Comparison of ENCODE assay signal across 29 mouse cellular contexts in genomic region chr9:47741751-47742150, GRCm38 (mm10).
DNase-seq lines count a peak whose midpoint lies in the region; TF ChIP-seq lines count a peak whose summit lies in the region.
"Had no signal": no experiment of that assay in that cellular context is flagged by ENCODE, and none has a peak within 500 bp of the region (broad histone marks: within the 10 kb centered on the region; RNA-seq: fewer than 3 reads in every experiment).

No protein-coding gene starts in this region.

- WGBS in cerebellum, adult 2 months = 20% methylated on average over 3 of the region's 3 CpGs

- no peak for DNase-seq in layer of hippocampus, adult 2 months (ENCODE audit: low spot score in 2 of 2)
- no peak for DNase-seq in layer of hippocampus, adult 8-10 months (ENCODE audit: low spot score in 2 of 2)
- DNase-seq in cerebellum, adult 11 months = peak; percentile 67
- peak; percentile 68 to 88 for DNase-seq in cerebellum, adult 2 months
- peak; percentile 78 to 85 for DNase-seq in cerebellum, postnatal 14 days
- DNase-seq in lung, postnatal 14 days = no peak
- no peak for DNase-seq in frontal cortex, postnatal 25 days (ENCODE audit: low spot score in 2 of 2)
- DNase-seq in adrenal gland, adult 8-10 months = no peak
- DNase-seq: adrenal gland, postnatal 36 days; gastrocnemius, adult 2 months; heart, postnatal 10 days; kidney, adult 8-10 months; liver, embryonic 13.5 days; lung, adult 18-20 months; retina, postnatal 1 day; right cerebral cortex, postnatal 25 days; thymus, adult 18-20 months; thymus, postnatal 25 days had no signal

- TF ChIP-seq CTCF in layer of hippocampus, adult 2 months (conservative IDR thresholded peaks at IDR 0.05) = no peak
- TF ChIP-seq CTCF in cerebellum, adult 2 months (IDR thresholded peaks at IDR 0.05; ENCODE audit: borderline replicate concordance, insufficient read depth, low read depth, low read length) = no peak

- H3K4me3 ChIP-seq in layer of hippocampus, adult 2 months = no peak overlapping the region
- H3K4me3 ChIP-seq in cerebellum, adult 2 months (replicated peaks; ENCODE audit: insufficient read depth, low read depth, low read length) = no peak overlapping the region
- H3K4me3 ChIP-seq: embryonic facial prominence, embryonic 13.5 days; forebrain, embryonic 10.5 days; forebrain, embryonic 15.5 days; gastrocnemius, adult 2 months; heart, embryonic 13.5 days; limb, embryonic 10.5 days; limb, embryonic 15.5 days; liver, embryonic 13.5 days; midbrain, embryonic 13.5 days; neural tube, embryonic 15.5 days had no signal

- peaks cover 35% of the 10 kb centered on the region for H3K4me1 ChIP-seq in cerebellum, adult 2 months (ENCODE audit: control insufficient read depth, insufficient read depth, low read length)
- H3K4me1 ChIP-seq: limb, embryonic 15.5 days; liver, embryonic 13.5 days had no signal

- H3K27ac ChIP-seq in layer of hippocampus, adult 2 months = peak overlapping the region; percentile 81; the same call in 1 of the 2 replicates
- peak overlapping the region; percentile 10; the same call in 1 of the 2 replicates for H3K27ac ChIP-seq in cerebellum, adult 2 months (ENCODE audit: insufficient read depth, low read length)
- H3K27ac ChIP-seq: embryonic facial prominence, embryonic 13.5 days; forebrain, embryonic 10.5 days; forebrain, embryonic 15.5 days; gastrocnemius, adult 2 months; heart, embryonic 13.5 days; kidney, postnatal 0 days; limb, embryonic 10.5 days; limb, embryonic 15.5 days; liver, embryonic 13.5 days; macrophage; midbrain, embryonic 13.5 days; neural tube, embryonic 15.5 days; stomach, postnatal 0 days had no signal

- no peaks in the 10 kb centered on the region for H3K27me3 ChIP-seq in cerebellum, adult 2 months (ENCODE audit: control insufficient read depth, insufficient read depth, low read length)
- H3K27me3 ChIP-seq: embryonic facial prominence, embryonic 13.5 days; forebrain, embryonic 15.5 days; heart, embryonic 13.5 days; limb, embryonic 15.5 days; liver, embryonic 13.5 days; midbrain, embryonic 13.5 days; neural tube, embryonic 15.5 days had no signal

- TF ChIP-seq POLR2A in cerebellum, adult 2 months (IDR thresholded peaks at IDR 0.05; ENCODE audit: borderline replicate concordance, insufficient read depth, low read length) = no peak

Comparison
In these comparisons a context has a peak if more than half of its experiments do, and no peak if none do; other contexts are left out.
1. DNase-seq: peak in cerebellum, adult 11 months (single experiment), cerebellum, adult 2 months (2 of 2) and cerebellum, postnatal 14 days (2 of 2); none in layer of hippocampus, adult 2 months (0 of 2), layer of hippocampus, adult 8-10 months (0 of 2), lung, postnatal 14 days (single experiment), frontal cortex, postnatal 25 days (0 of 2) and adrenal gland, adult 8-10 months (single experiment).